Mouse (Mus musculus) heart, adult 2 months (tissue): Measurements from ENCODE around the gene Znrf4.

Source experiments
- CTCF ChIP-seq: fragments of 200-600 bp; IDR thresholded peaks from 2 replicates; pipeline ENCODE4 v1.8.1; 2022; ENCODE audit warnings: antibody characterized with exemption, mild to moderate bottlenecking, moderate library complexity
- POLR2A ChIP-seq: fragments of 200-500 bp; IDR thresholded peaks from 2 replicates; pipeline ENCODE4 v1.6.1; 2011; ENCODE audit warnings: mild to moderate bottlenecking, low read depth, low read length, control low read depth; ENCODE audit not compliant: insufficient read depth

- no peak for TF ChIP-seq POLR2A
- TF ChIP-seq CTCF: no peak
These were observed 44.8 kb downstream of the Znrf4 start for GRCm38 (mm10) chr17:56467456-56467884.
